Mouse (Mus musculus) heart, embryonic 15.5 days (tissue): ENCODE results near the gene Apbb1ip. TPM values are rescaled to one million over a fixed set of nuclear protein-coding genes. Genes with fewer than 3 reads are reported as not detected.

Experiments used
- ATAC-seq: fragments of 200-750 bp; cut with Nextera tagmentation; replicated peaks from 2 replicates; pipeline ENCODE4 v1.8.0; 2017; ENCODE audit warnings: low read depth, moderate TSS enrichment; ENCODE audit not compliant: insufficient number of reproducible peaks, insufficient read depth, low FRiP score
- H3K27ac ChIP-seq: fragments of 300-500 bp; sonication (generic); 2 replicates; pipeline ENCODE4 v1.5.1; 2015; ENCODE audit warnings: mild to moderate bottlenecking, inconsistent platforms
- H3K27me3 ChIP-seq: fragments of 300-500 bp; sonication (generic); 2 replicates; pipeline ENCODE4 v1.6.1; 2015; ENCODE audit warnings: inconsistent platforms
- H3K36me3 ChIP-seq: fragments of 300-500 bp; sonication (generic); 2 replicates; pipeline ENCODE4 v1.6.1; 2015; ENCODE audit warnings: mild to moderate bottlenecking, inconsistent platforms
- H3K4me1 ChIP-seq: fragments of 300-500 bp; sonication (generic); replicated peaks from 2 replicates; pipeline ENCODE4 v1.6.1; 2015; ENCODE audit warnings: inconsistent platforms
- H3K4me2 ChIP-seq: fragments of 300-500 bp; sonication (generic); 2 replicates; pipeline ENCODE4 v1.6.1; 2015; ENCODE audit warnings: inconsistent platforms, mild to moderate bottlenecking, moderate library complexity
- H3K4me3 ChIP-seq: fragments of 300-500 bp; sonication (generic); 2 replicates; pipeline ENCODE4 v1.5.1; 2015; ENCODE audit warnings: mild to moderate bottlenecking, inconsistent platforms
- H3K9ac ChIP-seq: fragments of 300-500 bp; sonication (generic); 2 replicates; pipeline ENCODE4 v1.6.1; 2015; ENCODE audit warnings: mild to moderate bottlenecking, inconsistent platforms
- H3K9me3 ChIP-seq: fragments of 300-500 bp; sonication (generic); replicated peaks from 2 replicates; pipeline ENCODE4 v1.6.1; 2016; ENCODE audit warnings: inconsistent platforms
- WGBS: fragments of 180-500 bp; shearing (Covaris S2); methylation state at CpG from one replicate; pipeline ENCODE4 v1.1.7; 2015; ENCODE audit warnings: mixed read lengths; 5-methylcytosine and 5-hydroxymethylcytosine counted together
- polyA plus RNA-seq: library from polyadenylated mRNA; unstranded; fragments of >200 nt; fragmentation: Nextera tagmentation; extraction: Ambion mirVana; gene quantifications from 2 replicates; pipeline ENCODE4 v1.2.1, GENCODE M21; 2015

Apbb1ip gene
- polyA plus RNA-seq, 1 experiment from 2014 or later = 1.9 TPM

- no peaks in the 10 kb centered on the region for H3K27me3 ChIP-seq
- no peak overlapping the region for H3K4me3 ChIP-seq
- H3K36me3 ChIP-seq = no peaks in the 10 kb centered on the region
- H3K27ac ChIP-seq = no peak overlapping the region
- no peak overlapping the region for H3K9ac ChIP-seq
- no peaks in the 10 kb centered on the region for H3K9me3 ChIP-seq
- no peak for ATAC-seq
- H3K4me1 ChIP-seq = no peaks in the 10 kb centered on the region
- no peak overlapping the region for H3K4me2 ChIP-seq
- 62% methylated on average over 2 of the region's 2 CpGs for WGBS
These were observed 20.3 kb upstream of the Apbb1ip start for GRCm38 (mm10) chr2:22753461-22754075.

- no peak overlapping the region for H3K9ac ChIP-seq
- no peak overlapping the region for H3K4me3 ChIP-seq
- 58% methylated on average over 4 of the region's 4 CpGs for WGBS
- H3K4me2 ChIP-seq = no peak overlapping the region
- no peaks in the 10 kb centered on the region for H3K36me3 ChIP-seq
- H3K4me1 ChIP-seq = no peaks in the 10 kb centered on the region
- H3K9me3 ChIP-seq = no peaks in the 10 kb centered on the region
- no peaks in the 10 kb centered on the region for H3K27me3 ChIP-seq
- no peak overlapping the region for H3K27ac ChIP-seq
- no peak for ATAC-seq
These were observed 19.6 kb upstream of the Apbb1ip start for GRCm38 (mm10) chr2:22754222-22754824.

GRCm38 (mm10) chr2:22755561-22755960 lies 18.3 kb upstream of the Apbb1ip start:
- H3K36me3 ChIP-seq = no peaks in the 10 kb centered on the region
- no peaks in the 10 kb centered on the region for H3K4me1 ChIP-seq
- H3K27me3 ChIP-seq = no peaks in the 10 kb centered on the region
- H3K9ac ChIP-seq = no peak overlapping the region
- no peak overlapping the region for H3K27ac ChIP-seq
- ATAC-seq = no peak
- H3K9me3 ChIP-seq = no peaks in the 10 kb centered on the region
- H3K4me3 ChIP-seq = no peak overlapping the region
- 72% methylated on average over 6 of the region's 6 CpGs for WGBS
- no peak overlapping the region for H3K4me2 ChIP-seq

- Histone ChIP-seq H3K4me2 (no peak overlapping the region), H3K27ac (no peak overlapping the region), H3K36me3 (no peaks in the 10 kb centered on the region), H3K4me3 (no peak overlapping the region), H3K9ac (no peak overlapping the region), H3K27me3 (no peaks in the 10 kb centered on the region), H3K4me1 (no peaks in the 10 kb centered on the region), H3K9me3 (no peaks in the 10 kb centered on the region)
- no peak; the same call in 1 of the 2 replicates for ATAC-seq
- WGBS = 31% methylated on average over 6 of the region's 6 CpGs
These were observed 15.5 kb upstream of the Apbb1ip start for GRCm38 (mm10) chr2:22758310-22758972.

- H3K4me3 ChIP-seq = no peak overlapping the region
- H3K9me3 ChIP-seq = no peaks in the 10 kb centered on the region
- H3K27me3 ChIP-seq = no peaks in the 10 kb centered on the region
- no peaks in the 10 kb centered on the region for H3K4me1 ChIP-seq
- no peaks in the 10 kb centered on the region for H3K36me3 ChIP-seq
- H3K4me2 ChIP-seq = no peak overlapping the region
- H3K9ac ChIP-seq = no peak overlapping the region
- ATAC-seq = no peak
- 37% methylated on average over 2 of the region's 2 CpGs for WGBS
- H3K27ac ChIP-seq = no peak overlapping the region
These were observed 13.4 kb upstream of the Apbb1ip start for GRCm38 (mm10) chr2:22760452-22760851.

- Histone ChIP-seq H3K4me1 (no peaks in the 10 kb centered on the region), H3K4me3 (no peak overlapping the region), H3K9me3 (no peaks in the 10 kb centered on the region), H3K36me3 (no peaks in the 10 kb centered on the region), H3K27me3 (no peaks in the 10 kb centered on the region), H3K4me2 (no peak overlapping the region), H3K9ac (no peak overlapping the region), H3K27ac (no peak overlapping the region)
- 42% methylated on average over 7 of the region's 7 CpGs for WGBS
- no peak for ATAC-seq
These were observed 12.8 kb upstream of the Apbb1ip start for GRCm38 (mm10) chr2:22761103-22761521.

- WGBS = 64% methylated on average over 5 of the region's 5 CpGs
- no peaks in the 10 kb centered on the region for H3K9me3 ChIP-seq
These were observed 9.0 kb upstream of the Apbb1ip start for GRCm38 (mm10) chr2:22764774-22765387.

GRCm38 (mm10) chr2:22771311-22771710 lies 2.6 kb upstream of the Apbb1ip start:
- Histone ChIP-seq H3K9me3 (no peaks in the 10 kb centered on the region), H3K27me3 (0 out of 2 replicates have a peak, but pooled peaks cover 4% of the 10 kb centered on the region), H3K36me3 (no peaks in the 10 kb centered on the region), H3K9ac (no peak overlapping the region), H3K27ac (no peak overlapping the region), H3K4me1 (peaks cover 8% of the 10 kb centered on the region), H3K4me2 (no peak overlapping the region), H3K4me3 (no peak overlapping the region)
- ATAC-seq = no peak

More at GRCm38 (mm10) chr2:22764774-22765387, 9.0 kb upstream of the Apbb1ip start:
- H3K4me2 ChIP-seq = no peak overlapping the region
- ATAC-seq = no peak
- no peak overlapping the region for H3K27ac ChIP-seq
- no peaks in the 10 kb centered on the region for H3K27me3 ChIP-seq
- no peaks in the 10 kb centered on the region for H3K4me1 ChIP-seq
- no peak overlapping the region for H3K9ac ChIP-seq
- H3K4me3 ChIP-seq = no peak overlapping the region
- no peaks in the 10 kb centered on the region for H3K36me3 ChIP-seq

- ATAC-seq = peak; percentile 73
- Histone ChIP-seq H3K36me3 (no peaks in the 10 kb centered on the region), H3K4me3 (peak overlapping the region; percentile 50), H3K27me3 (0 out of 2 replicates have a peak, but pooled peaks cover 4% of the 10 kb centered on the region), H3K4me1 (peaks cover 8% of the 10 kb centered on the region), H3K27ac (peak overlapping the region; percentile 54), H3K9ac (peak overlapping the region; percentile 23; the same call in 1 of the 2 replicates), H3K4me2 (peak overlapping the region; percentile 87), H3K9me3 (no peaks in the 10 kb centered on the region)
- under 1% methylated on average over 28 of the region's 28 CpGs for WGBS
These were observed 372 bp downstream of the Apbb1ip start for GRCm38 (mm10) chr2:22774181-22774751.

GRCm38 (mm10) chr2:22775213-22775612 lies 1.3 kb downstream of the Apbb1ip start:
- Histone ChIP-seq H3K4me3 (peak overlapping the region; percentile 50), H3K4me2 (peak overlapping the region; percentile 87), H3K4me1 (peaks cover 8% of the 10 kb centered on the region), H3K27ac (no peak overlapping the region), H3K9me3 (no peaks in the 10 kb centered on the region), H3K36me3 (no peaks in the 10 kb centered on the region), H3K27me3 (0 out of 2 replicates have a peak, but pooled peaks cover 4% of the 10 kb centered on the region), H3K9ac (no peak overlapping the region)
- 38% methylated on average over 8 of the region's 8 CpGs for WGBS
- no peak for ATAC-seq

- Histone ChIP-seq H3K4me1 (peaks cover 8% of the 10 kb centered on the region), H3K36me3 (no peaks in the 10 kb centered on the region), H3K4me2 (peak overlapping the region; percentile 87; the same call in 1 of the 2 replicates), H3K27ac (no peak overlapping the region), H3K9me3 (no peaks in the 10 kb centered on the region), H3K4me3 (no peak overlapping the region; the same call in 1 of the 2 replicates), H3K9ac (no peak overlapping the region), H3K27me3 (0 out of 2 replicates have a peak, but pooled peaks cover 4% of the 10 kb centered on the region)
- ATAC-seq = no peak
- WGBS = 54% methylated on average over 3 of the region's 3 CpGs
These were observed 1.8 kb downstream of the Apbb1ip start for GRCm38 (mm10) chr2:22775681-22776080.
